Mouse (Mus musculus): Measurements from ENCODE around the gene Myadml2.
"Not testable (repeated sequence)": the region's sequence is repeated elsewhere in the genome, so short reads cannot be mapped to it uniquely, and the experiment has no call there.

The Myadml2 gene

GRCm38 (mm10) chr11:120648001-120648476 is at the start of gene Myadml2:
Gene Myadml2 (minus strand): TSS chr11:120648158.
- DNase-seq (ENCODE audit: extremely low read depth, low read depth, low spot score): no peak

GRCm38 (mm10) chr11:120697741-120698140 is 49.8 kb upstream of the Myadml2 start:
- no peak for DNase-seq (ENCODE audit: extremely low read depth, low read depth, low spot score)

GRCm38 (mm10) chr11:120696568-120696967 is 48.6 kb upstream of the Myadml2 start:
- no peak for DNase-seq (ENCODE audit: extremely low read depth, low read depth, low spot score)

GRCm38 (mm10) chr11:120695641-120696040 is 47.7 kb upstream of the Myadml2 start:
- no peak for DNase-seq (ENCODE audit: extremely low read depth, low read depth, low spot score)

- DNase-seq (ENCODE audit: extremely low read depth, low read depth, low spot score): no peak
Measured at GRCm38 (mm10) chr11:120695184-120695583, 47.2 kb upstream of the Myadml2 start.

GRCm38 (mm10) chr11:120693461-120693860 is 45.5 kb upstream of the Myadml2 start:
- no peak for DNase-seq (ENCODE audit: extremely low read depth, low read depth, low spot score)

GRCm38 (mm10) chr11:120692471-120693011 is 44.6 kb upstream of the Myadml2 start:
- DNase-seq (ENCODE audit: extremely low read depth, low read depth, low spot score): no peak

GRCm38 (mm10) chr11:120689365-120689764 is 41.4 kb upstream of the Myadml2 start:
- DNase-seq (ENCODE audit: extremely low read depth, low read depth, low spot score): no peak

- DNase-seq (ENCODE audit: extremely low read depth, low read depth, low spot score): no peak
Measured at GRCm38 (mm10) chr11:120686650-120687272, 38.8 kb upstream of the Myadml2 start.

GRCm38 (mm10) chr11:120684660-120685059 is 36.7 kb upstream of the Myadml2 start:
- DNase-seq (ENCODE audit: extremely low read depth, low read depth, low spot score): no peak

GRCm38 (mm10) chr11:120684086-120684485 is 36.1 kb upstream of the Myadml2 start:
- no peak for DNase-seq (ENCODE audit: extremely low read depth, low read depth, low spot score)

- DNase-seq (ENCODE audit: extremely low read depth, low read depth, low spot score): no peak
Measured at GRCm38 (mm10) chr11:120683536-120683935, 35.6 kb upstream of the Myadml2 start.

- DNase-seq (ENCODE audit: extremely low read depth, low read depth, low spot score): no peak
Measured at GRCm38 (mm10) chr11:120682683-120683082, 34.7 kb upstream of the Myadml2 start.

GRCm38 (mm10) chr11:120679909-120680308 is 32.0 kb upstream of the Myadml2 start:
- no peak for DNase-seq (ENCODE audit: extremely low read depth, low read depth, low spot score)

GRCm38 (mm10) chr11:120676951-120677350 is 29.0 kb upstream of the Myadml2 start:
- no peak for DNase-seq (ENCODE audit: extremely low read depth, low read depth, low spot score)

- DNase-seq (ENCODE audit: extremely low read depth, low read depth, low spot score): not testable (repeated sequence)
Measured at GRCm38 (mm10) chr11:120675875-120676274, 27.9 kb upstream of the Myadml2 start.

- DNase-seq (ENCODE audit: extremely low read depth, low read depth, low spot score): no peak
Measured at GRCm38 (mm10) chr11:120673594-120674122, 25.7 kb upstream of the Myadml2 start.

GRCm38 (mm10) chr11:120672687-120673593 is 25.0 kb upstream of the Myadml2 start, which contains the start of gene Aspscr1:
Gene Aspscr1 (plus strand): TSS chr11:120672973.
- DNase-seq (ENCODE audit: extremely low read depth, low read depth, low spot score): no peak

GRCm38 (mm10) chr11:120666617-120667016 is 18.7 kb upstream of the Myadml2 start:
- no peak for DNase-seq (ENCODE audit: extremely low read depth, low read depth, low spot score)

GRCm38 (mm10) chr11:120665406-120665805 is 17.4 kb upstream of the Myadml2 start:
- DNase-seq (ENCODE audit: extremely low read depth, low read depth, low spot score): no peak

- DNase-seq (ENCODE audit: extremely low read depth, low read depth, low spot score): no peak
Measured at GRCm38 (mm10) chr11:120663714-120664113, 15.8 kb upstream of the Myadml2 start.
